Mouse (Mus musculus): ENCODE measurements around the gene Cnn3. TPM values are rescaled to one million over a fixed set of nuclear protein-coding genes. Genes with fewer than 3 reads are reported as not detected.

The Cnn3 gene
- 70.6 and 81.0 TPM in 2 replicates for polyA plus RNA-seq (2021; fragmentation: Nextera tagmentation)
- long read RNA-seq, experiment 1, transcript Cnn3-201 (7 exons, 2,049 nt), result major isoform, 391 of 401 reads
- long read RNA-seq, experiment 1, partial matches to known transcripts, result 2 of 401 reads
- long read RNA-seq, experiment 1, other reads (novel, unspliced or antisense), result 7 of 401 reads
- long read RNA-seq, experiment 2, transcript Cnn3-201 (7 exons, 2,049 nt), result major isoform, 99 of 110 reads
- long read RNA-seq, experiment 2, partial matches to known transcripts, result 2 of 110 reads
- long read RNA-seq, experiment 2, other reads (novel, unspliced or antisense), result 7 of 110 reads

DNA sequence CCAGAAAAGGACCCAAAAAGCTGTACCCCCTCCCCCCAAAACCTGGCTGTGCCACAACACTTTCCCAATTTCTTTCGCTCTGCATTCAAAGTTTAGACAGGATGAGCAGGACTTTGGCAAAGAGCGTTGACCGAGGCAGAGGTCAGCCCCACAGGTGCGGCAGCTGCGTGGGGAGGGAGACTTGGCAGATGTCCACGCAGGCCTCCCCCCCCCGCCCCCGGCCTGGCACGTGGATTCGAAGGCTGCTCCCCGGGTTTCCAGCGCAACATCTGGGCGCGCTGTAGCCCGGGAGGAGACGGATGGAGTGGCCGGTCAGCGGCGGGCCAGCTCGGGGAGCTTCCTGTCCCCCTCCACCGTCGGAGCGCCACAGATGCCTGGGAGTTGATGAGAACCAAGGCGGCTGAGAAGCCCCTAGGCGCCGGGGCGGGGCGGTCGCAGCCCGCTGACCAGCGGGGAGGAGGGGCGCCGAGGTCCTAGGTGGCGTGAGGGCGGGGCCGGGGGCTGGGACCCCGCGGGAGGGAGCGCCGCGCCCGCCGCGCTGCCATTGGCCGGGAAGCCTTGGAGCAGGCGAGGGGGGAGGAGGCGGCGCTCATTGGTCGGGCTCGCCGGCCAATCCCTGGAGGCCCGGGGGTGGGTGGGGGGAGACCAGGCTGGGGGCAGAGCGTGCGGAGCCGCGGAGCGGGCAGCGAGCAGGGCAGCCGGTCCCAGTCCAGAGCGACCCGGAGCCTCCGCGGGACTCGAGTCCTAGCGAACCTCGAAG is at the start of gene Cnn3:
TSS of gene Cnn3 (plus strand) at position 637 of the 760 bp plus-strand sequence.

Other genes with a start within 250 kb of the Cnn3 start
- gene Tmem56, start 143.4 kb upstream of the Cnn3 start, polyA plus RNA-seq (2021; fragmentation: Nextera tagmentation), result 12.4 and 14.3 TPM in 2 replicates
- gene Alg14, start 134.7 kb upstream of the Cnn3 start, polyA plus RNA-seq (2021; fragmentation: Nextera tagmentation), result 24.4 and 29.3 TPM in 2 replicates
- gene Slc44a3, start 105.9 kb downstream of the Cnn3 start, polyA plus RNA-seq (2021; fragmentation: Nextera tagmentation), result 0.23 and 0.39 TPM in 2 replicates
- gene 4930432M17Rik, start 244.3 kb downstream of the Cnn3 start, polyA plus RNA-seq (2021; fragmentation: Nextera tagmentation), result not detected in 2 replicates